Mouse (Mus musculus): ENCODE measurements around the gene Pde10a. TPM values are rescaled to one million over a fixed set of nuclear protein-coding genes. Genes with fewer than 3 reads are reported as not detected.

Gene Pde10a
- polyA plus RNA-seq, 1 experiment: 26.2 TPM

DNA sequence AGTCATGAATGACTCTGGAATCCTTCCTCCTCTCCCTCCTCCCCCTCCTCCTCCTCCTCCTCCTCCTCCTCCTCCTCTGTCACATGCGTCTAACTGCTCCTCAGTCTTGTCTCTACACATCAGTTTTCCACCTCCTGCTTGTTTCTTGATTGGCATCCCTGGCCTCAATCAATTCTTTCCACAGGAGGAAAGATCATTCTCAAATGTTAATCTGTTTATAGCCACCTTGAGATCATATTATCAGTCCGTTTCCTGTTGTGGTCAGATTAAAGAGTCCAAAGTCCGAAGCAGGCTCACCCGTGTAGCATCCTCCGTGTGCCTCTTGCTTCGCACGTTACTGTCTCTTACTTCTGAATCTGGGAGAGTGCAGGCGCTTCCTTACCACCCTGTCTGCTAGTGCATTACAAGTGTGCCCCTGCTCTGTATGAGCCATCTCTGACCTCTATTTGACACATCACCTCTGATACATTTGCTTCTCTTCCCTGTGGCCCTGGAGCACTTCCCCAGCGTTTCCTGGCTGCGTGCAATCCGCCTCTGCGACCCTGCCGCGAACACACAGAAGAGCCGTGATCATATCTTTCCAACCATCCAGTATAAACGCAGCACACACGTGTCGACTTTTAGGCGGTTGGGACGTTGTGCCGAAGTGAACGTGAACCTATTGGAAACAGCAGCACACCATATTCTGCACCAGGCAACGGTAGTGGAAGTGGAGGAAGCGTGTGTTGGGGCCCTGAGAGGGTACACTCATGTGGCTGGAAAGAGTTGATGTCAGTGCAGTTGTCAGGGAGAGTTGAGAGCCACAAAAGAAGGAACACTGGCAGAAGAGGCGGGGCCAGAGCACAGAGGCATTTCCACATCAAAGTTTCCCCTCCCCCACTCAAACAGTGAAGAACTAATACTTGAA lies 342.4 kb downstream of the Pde10a start:
- Histone ChIP-seq H3K4me1 (ENCODE audit: control insufficient read depth, insufficient read depth, low read length) (no peaks in the 10 kb centered on the region; the same call in 1 of the 2 replicates), H3K27me3 (ENCODE audit: control insufficient read depth, insufficient read depth, low read length) (no peaks in the 10 kb centered on the region), H3K36me3 (ENCODE audit: control insufficient read depth, insufficient read depth, low read length) (no peaks in the 10 kb centered on the region), H3K27ac (ENCODE audit: control insufficient read depth, insufficient read depth, low read depth, low read length) (no peak overlapping the region), H3K4me3 (ENCODE audit: control insufficient read depth, low read depth, low read length) (no peak overlapping the region)
- no peak for TF ChIP-seq POLR2A (IDR thresholded peaks at IDR 0.05; ENCODE audit: control insufficient read depth, low read depth, low read length)
- no peak for TF ChIP-seq CTCF (IDR thresholded peaks at IDR 0.05; ENCODE audit: control insufficient read depth, insufficient read depth, insufficient replicate concordance, low read depth, low read length)

DNA sequence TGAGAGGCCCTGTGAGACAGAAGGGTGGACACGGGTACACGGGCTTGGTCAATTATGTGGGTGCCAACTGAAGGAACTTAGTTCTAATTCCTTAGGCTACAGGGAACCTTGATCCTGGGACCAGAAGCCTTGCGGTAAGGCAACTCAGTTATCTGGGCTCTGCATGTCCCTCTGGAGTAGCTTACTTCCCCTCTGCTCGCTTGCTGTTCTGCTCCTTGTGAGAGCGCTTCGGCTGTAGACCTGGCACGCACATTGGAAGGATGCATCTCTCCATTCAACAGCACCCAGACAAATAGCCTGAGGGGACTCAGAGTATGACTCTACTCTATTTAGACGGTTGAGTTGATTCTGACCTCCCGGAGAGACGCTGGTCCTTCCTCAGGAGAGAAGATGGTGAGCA lies 344.1 kb downstream of the Pde10a start:
- TF ChIP-seq POLR2A (IDR thresholded peaks at IDR 0.05; ENCODE audit: control insufficient read depth, low read depth, low read length) (no peak), CTCF (IDR thresholded peaks at IDR 0.05; ENCODE audit: control insufficient read depth, insufficient read depth, insufficient replicate concordance, low read depth, low read length) (no peak)
- Histone ChIP-seq H3K27ac (ENCODE audit: control insufficient read depth, insufficient read depth, low read depth, low read length) (no peak overlapping the region), H3K36me3 (ENCODE audit: control insufficient read depth, insufficient read depth, low read length) (no peaks in the 10 kb centered on the region), H3K4me1 (ENCODE audit: control insufficient read depth, insufficient read depth, low read length) (no peaks in the 10 kb centered on the region; the same call in 1 of the 2 replicates), H3K4me3 (ENCODE audit: control insufficient read depth, low read depth, low read length) (no peak overlapping the region), H3K27me3 (ENCODE audit: control insufficient read depth, insufficient read depth, low read length) (no peaks in the 10 kb centered on the region)

DNA sequence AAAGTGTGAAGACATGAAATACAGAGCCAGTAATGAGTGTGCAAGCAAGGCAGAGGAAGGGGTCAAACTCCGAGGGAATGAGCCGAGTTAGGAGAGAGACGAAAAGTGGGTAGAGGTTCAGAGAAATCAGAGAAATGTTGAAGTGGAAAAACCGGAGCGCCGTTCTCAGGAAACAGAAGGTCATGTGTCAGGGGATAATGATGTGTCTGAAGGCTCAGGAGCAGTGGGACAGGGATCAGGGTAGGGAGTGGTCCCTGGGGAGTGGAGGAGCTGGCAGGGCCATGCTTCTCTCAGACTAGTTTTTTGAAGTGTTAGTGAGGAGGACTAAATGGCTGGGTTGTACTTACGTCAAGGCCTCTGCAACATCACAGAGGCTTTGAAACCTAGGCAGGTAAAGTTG lies 345.7 kb downstream of the Pde10a start:
- TF ChIP-seq CTCF (IDR thresholded peaks at IDR 0.05; ENCODE audit: control insufficient read depth, insufficient read depth, insufficient replicate concordance, low read depth, low read length) (no peak), POLR2A (IDR thresholded peaks at IDR 0.05; ENCODE audit: control insufficient read depth, low read depth, low read length) (no peak)
- Histone ChIP-seq H3K36me3 (ENCODE audit: control insufficient read depth, insufficient read depth, low read length) (no peaks in the 10 kb centered on the region), H3K4me1 (ENCODE audit: control insufficient read depth, insufficient read depth, low read length) (no peaks in the 10 kb centered on the region; the same call in 1 of the 2 replicates), H3K27me3 (ENCODE audit: control insufficient read depth, insufficient read depth, low read length) (no peaks in the 10 kb centered on the region), H3K27ac (ENCODE audit: control insufficient read depth, insufficient read depth, low read depth, low read length) (no peak overlapping the region), H3K4me3 (ENCODE audit: control insufficient read depth, low read depth, low read length) (no peak overlapping the region)

DNA sequence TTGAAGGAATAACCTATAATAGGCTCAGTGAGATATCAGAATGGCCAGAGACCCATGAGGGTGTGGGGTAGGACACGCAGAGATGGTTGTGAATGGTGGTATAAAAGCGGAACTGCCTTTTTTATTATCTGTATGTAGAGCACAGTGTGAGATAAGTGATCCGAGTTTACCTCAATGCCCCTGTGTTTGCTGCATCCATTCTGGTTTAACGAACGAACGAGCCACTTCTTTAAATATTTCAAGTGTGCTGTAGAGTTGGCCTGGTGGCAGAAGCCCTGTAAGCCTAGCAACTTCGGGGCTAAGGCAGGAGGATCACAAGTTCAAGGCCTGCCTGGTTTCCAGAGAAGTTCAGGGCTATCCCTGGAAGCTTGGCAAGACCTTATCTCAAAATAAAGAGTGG lies 346.2 kb downstream of the Pde10a start:
- no peak for TF ChIP-seq POLR2A (IDR thresholded peaks at IDR 0.05; ENCODE audit: control insufficient read depth, low read depth, low read length)
- TF ChIP-seq CTCF (IDR thresholded peaks at IDR 0.05; ENCODE audit: control insufficient read depth, insufficient read depth, insufficient replicate concordance, low read depth, low read length): no peak

DNA sequence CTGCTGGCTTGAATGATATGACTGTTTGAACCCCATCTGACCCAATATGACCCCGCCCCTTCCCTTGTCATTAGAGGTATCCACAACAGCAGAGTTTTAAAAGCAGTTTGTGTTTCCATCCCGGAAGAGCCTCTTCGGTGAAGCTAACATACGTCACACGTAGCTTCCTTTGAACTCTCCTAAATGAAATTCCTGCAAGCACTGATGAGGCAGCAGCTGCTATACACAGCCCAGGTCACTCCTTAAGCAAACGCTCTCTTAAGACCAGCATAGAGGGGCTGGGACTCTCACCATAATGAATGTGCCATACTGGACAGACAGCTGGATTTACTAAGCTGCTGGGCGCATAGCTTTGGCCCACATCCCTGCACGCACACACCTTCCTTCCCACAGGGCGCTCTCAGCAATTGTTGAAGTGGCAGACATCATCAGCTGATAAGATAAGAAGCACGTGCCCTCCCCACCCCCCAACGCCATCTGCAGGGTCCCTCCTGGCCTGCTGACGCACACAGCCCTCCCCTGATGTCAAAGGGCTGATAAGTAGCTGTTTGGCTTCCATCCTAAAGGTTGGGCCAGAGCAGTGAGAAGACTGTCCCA lies 346.9 kb downstream of the Pde10a start:
- Histone ChIP-seq H3K27ac (ENCODE audit: control insufficient read depth, insufficient read depth, low read depth, low read length) (peak overlapping the region; percentile 22; the same call in 1 of the 2 replicates), H3K4me1 (ENCODE audit: control insufficient read depth, insufficient read depth, low read length) (no peaks in the 10 kb centered on the region; the same call in 1 of the 2 replicates), H3K36me3 (ENCODE audit: control insufficient read depth, insufficient read depth, low read length) (no peaks in the 10 kb centered on the region), H3K4me3 (ENCODE audit: control insufficient read depth, low read depth, low read length) (no peak overlapping the region), H3K27me3 (ENCODE audit: control insufficient read depth, insufficient read depth, low read length) (no peaks in the 10 kb centered on the region)
- TF ChIP-seq CTCF (IDR thresholded peaks at IDR 0.05; ENCODE audit: control insufficient read depth, insufficient read depth, insufficient replicate concordance, low read depth, low read length) (no peak), POLR2A (IDR thresholded peaks at IDR 0.05; ENCODE audit: control insufficient read depth, low read depth, low read length) (no peak)

More for the DNA sequence above, 346.2 kb downstream of the Pde10a start:
- Histone ChIP-seq H3K4me3 (ENCODE audit: control insufficient read depth, low read depth, low read length) (no peak overlapping the region), H3K27me3 (ENCODE audit: control insufficient read depth, insufficient read depth, low read length) (no peaks in the 10 kb centered on the region), H3K36me3 (ENCODE audit: control insufficient read depth, insufficient read depth, low read length) (no peaks in the 10 kb centered on the region), H3K4me1 (ENCODE audit: control insufficient read depth, insufficient read depth, low read length) (no peaks in the 10 kb centered on the region; the same call in 1 of the 2 replicates), H3K27ac (ENCODE audit: control insufficient read depth, insufficient read depth, low read depth, low read length) (no peak overlapping the region)

DNA sequence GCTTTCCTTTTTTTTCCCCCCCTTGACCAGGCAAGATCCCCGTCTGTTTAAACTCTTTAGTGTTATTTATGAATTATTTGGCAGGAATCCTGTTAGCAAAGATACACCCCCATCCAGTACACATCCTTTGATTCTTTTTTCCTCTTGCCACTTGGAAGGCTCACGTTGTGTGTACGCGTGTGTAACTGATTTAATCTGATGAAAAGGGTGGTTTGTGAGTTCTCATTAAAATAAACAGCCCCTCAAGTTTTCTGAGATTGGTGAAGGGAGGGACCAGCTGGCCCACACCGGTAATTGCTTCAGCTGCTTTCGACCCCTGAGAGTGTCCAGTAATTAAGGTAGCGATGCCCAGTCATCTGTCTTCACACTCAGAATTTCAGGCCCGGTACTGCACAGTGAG lies 347.4 kb downstream of the Pde10a start:
- Histone ChIP-seq H3K4me1 (ENCODE audit: control insufficient read depth, insufficient read depth, low read length) (no peaks in the 10 kb centered on the region; the same call in 1 of the 2 replicates), H3K4me3 (ENCODE audit: control insufficient read depth, low read depth, low read length) (no peak overlapping the region), H3K27ac (ENCODE audit: control insufficient read depth, insufficient read depth, low read depth, low read length) (no peak overlapping the region), H3K36me3 (ENCODE audit: control insufficient read depth, insufficient read depth, low read length) (no peaks in the 10 kb centered on the region), H3K27me3 (ENCODE audit: control insufficient read depth, insufficient read depth, low read length) (no peaks in the 10 kb centered on the region)
- no peak for TF ChIP-seq POLR2A (IDR thresholded peaks at IDR 0.05; ENCODE audit: control insufficient read depth, low read depth, low read length)
- TF ChIP-seq CTCF (IDR thresholded peaks at IDR 0.05; ENCODE audit: control insufficient read depth, insufficient read depth, insufficient replicate concordance, low read depth, low read length): no peak

DNA sequence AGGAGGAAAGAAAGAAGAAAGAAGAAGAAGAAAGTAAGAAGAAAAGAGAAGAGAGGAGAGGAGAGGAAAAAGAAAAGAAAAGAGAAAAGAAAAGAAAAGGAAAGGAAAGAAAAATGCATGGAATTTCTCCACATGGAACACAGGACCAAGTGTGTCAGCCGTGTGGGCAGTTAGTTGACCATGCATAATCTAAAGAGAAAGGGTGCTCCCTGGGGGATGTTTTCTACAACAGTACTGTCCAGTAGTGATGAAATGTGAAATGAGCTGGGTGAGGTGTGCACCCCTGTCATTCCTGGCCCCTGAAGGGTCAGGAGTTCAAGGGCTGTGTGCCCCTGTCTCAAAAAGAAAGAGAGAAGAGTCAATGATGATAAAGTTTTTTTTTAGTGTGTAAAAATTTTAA lies 352.9 kb downstream of the Pde10a start:
- H3K4me1 ChIP-seq (ENCODE audit: control insufficient read depth, insufficient read depth, low read length): no peaks in the 10 kb centered on the region
- no peak overlapping the region for H3K4me3 ChIP-seq (ENCODE audit: control insufficient read depth, low read depth, low read length)
- no peak overlapping the region for H3K27ac ChIP-seq (ENCODE audit: control insufficient read depth, insufficient read depth, low read depth, low read length)
- H3K36me3 ChIP-seq (ENCODE audit: control insufficient read depth, insufficient read depth, low read length): no peaks in the 10 kb centered on the region
- no peaks in the 10 kb centered on the region for H3K27me3 ChIP-seq (ENCODE audit: control insufficient read depth, insufficient read depth, low read length)
- no peak for TF ChIP-seq CTCF (IDR thresholded peaks at IDR 0.05; ENCODE audit: control insufficient read depth, insufficient read depth, insufficient replicate concordance, low read depth, low read length)
- no peak for TF ChIP-seq POLR2A (IDR thresholded peaks at IDR 0.05; ENCODE audit: control insufficient read depth, low read depth, low read length)
